Mouse (Mus musculus): ENCODE data around the gene Pdzd4. TPM values are rescaled to one million over a fixed set of nuclear protein-coding genes. Genes with fewer than 3 reads are reported as not detected.

Pdzd4 gene
- 1.1 and 1.7 TPM in 2 replicates for polyA plus RNA-seq (2014; fragmentation: Nextera tagmentation; extraction: Ambion mirVana)

- Histone ChIP-seq H3K4me3 (ENCODE audit: low read depth, low read length) (peak within 1 kb of the TSS; percentile 54), H3K4me1 (ENCODE audit: control insufficient read depth, insufficient read depth, low read length) (no peaks in the 10 kb centered on the region), H3K9ac (ENCODE audit: low read length) (peak within 1 kb of the TSS; percentile 72), H3K27me3 (ENCODE audit: control insufficient read depth, insufficient read depth, low read length) (0 out of 2 replicates have a peak, but pooled peaks cover 2% of the 10 kb centered on the region), H3K9me3 (ENCODE audit: control insufficient read depth, low read length) (no peaks in the 10 kb centered on the region), H3K4me2 (ENCODE audit: low read depth) (peak within 1 kb of the TSS; percentile 65), H3K36me3 (ENCODE audit: control insufficient read depth, insufficient read depth, low read length) (no peaks in the 10 kb centered on the region), H3K27ac (ENCODE audit: low read depth, low read length) (0 out of 2 replicates have a peak within 1 kb of the TSS, but pooled peaks have one; percentile 53)
- WGBS: 14% methylated on average over 55 of the region's 84 CpGs
- peak; percentile 81 for ATAC-seq (ENCODE audit: insufficient read depth, low FRiP score, low TSS enrichment)
- DNase-seq (ENCODE audit: low spot score): peak; percentile 79
Observed at GRCm38 (mm10) chrX:73824185-73825151, at the start of gene Pdzd4. Pdzd4 (minus strand) TSS chrX:73824969.

- WGBS: 58% methylated on average over 1 of the region's 1 CpGs
- no peak for ATAC-seq (ENCODE audit: insufficient read depth, low FRiP score, low TSS enrichment)
- no peak overlapping the region for H3K9ac ChIP-seq (ENCODE audit: low read length)
Observed at GRCm38 (mm10) chrX:73871956-73872355, 47.2 kb upstream of the Pdzd4 start.

GRCm38 (mm10) chrX:73871474-73871873 lies 46.7 kb upstream of the Pdzd4 start:
- H3K4me2 ChIP-seq (ENCODE audit: low read depth): no peak overlapping the region
- H3K9me3 ChIP-seq (ENCODE audit: control insufficient read depth, low read length): no peaks in the 10 kb centered on the region
- no peak overlapping the region for H3K9ac ChIP-seq (ENCODE audit: low read length)
- no peak overlapping the region for H3K27ac ChIP-seq (ENCODE audit: low read depth, low read length)
- H3K36me3 ChIP-seq (ENCODE audit: control insufficient read depth, insufficient read depth, low read length): no peaks in the 10 kb centered on the region
- DNase-seq (ENCODE audit: low spot score) (no peak), ATAC-seq (ENCODE audit: insufficient read depth, low FRiP score, low TSS enrichment) (no peak)
- no peaks in the 10 kb centered on the region for H3K27me3 ChIP-seq (ENCODE audit: control insufficient read depth, insufficient read depth, low read length)
- H3K4me1 ChIP-seq (ENCODE audit: control insufficient read depth, insufficient read depth, low read length): no peaks in the 10 kb centered on the region
- no peak overlapping the region for H3K4me3 ChIP-seq (ENCODE audit: low read depth, low read length)

More at GRCm38 (mm10) chrX:73871956-73872355, 47.2 kb upstream of the Pdzd4 start:
- no peak overlapping the region for H3K4me2 ChIP-seq (ENCODE audit: low read depth)
- H3K4me1 ChIP-seq (ENCODE audit: control insufficient read depth, insufficient read depth, low read length): no peaks in the 10 kb centered on the region
- H3K4me3 ChIP-seq (ENCODE audit: low read depth, low read length): no peak overlapping the region
- no peak overlapping the region for H3K27ac ChIP-seq (ENCODE audit: low read depth, low read length)
- no peaks in the 10 kb centered on the region for H3K27me3 ChIP-seq (ENCODE audit: control insufficient read depth, insufficient read depth, low read length)
- H3K36me3 ChIP-seq (ENCODE audit: control insufficient read depth, insufficient read depth, low read length): no peaks in the 10 kb centered on the region
- DNase-seq (ENCODE audit: low spot score): no peak
- H3K9me3 ChIP-seq (ENCODE audit: control insufficient read depth, low read length): no peaks in the 10 kb centered on the region

GRCm38 (mm10) chrX:73869334-73869733 lies 44.6 kb upstream of the Pdzd4 start:
- H3K36me3 ChIP-seq (ENCODE audit: control insufficient read depth, insufficient read depth, low read length): no peaks in the 10 kb centered on the region
- 19% methylated on average over 5 of the region's 5 CpGs for WGBS

GRCm38 (mm10) chrX:73867852-73868251 lies 43.1 kb upstream of the Pdzd4 start:
- Histone ChIP-seq H3K4me2 (ENCODE audit: low read depth) (no peak overlapping the region), H3K36me3 (ENCODE audit: control insufficient read depth, insufficient read depth, low read length) (no peaks in the 10 kb centered on the region), H3K27ac (ENCODE audit: low read depth, low read length) (no peak overlapping the region), H3K4me1 (ENCODE audit: control insufficient read depth, insufficient read depth, low read length) (no peaks in the 10 kb centered on the region), H3K4me3 (ENCODE audit: low read depth, low read length) (no peak overlapping the region), H3K9ac (ENCODE audit: low read length) (no peak overlapping the region), H3K27me3 (ENCODE audit: control insufficient read depth, insufficient read depth, low read length) (no peaks in the 10 kb centered on the region), H3K9me3 (ENCODE audit: control insufficient read depth, low read length) (no peaks in the 10 kb centered on the region)
- 62% methylated on average over 1 of the region's 1 CpGs for WGBS
- DNase-seq (ENCODE audit: low spot score) (no peak), ATAC-seq (ENCODE audit: insufficient read depth, low FRiP score, low TSS enrichment) (no peak)

More at GRCm38 (mm10) chrX:73869334-73869733, 44.6 kb upstream of the Pdzd4 start:
- Histone ChIP-seq H3K27ac (ENCODE audit: low read depth, low read length) (no peak overlapping the region), H3K4me1 (ENCODE audit: control insufficient read depth, insufficient read depth, low read length) (no peaks in the 10 kb centered on the region), H3K9me3 (ENCODE audit: control insufficient read depth, low read length) (no peaks in the 10 kb centered on the region), H3K27me3 (ENCODE audit: control insufficient read depth, insufficient read depth, low read length) (no peaks in the 10 kb centered on the region), H3K4me3 (ENCODE audit: low read depth, low read length) (no peak overlapping the region), H3K9ac (ENCODE audit: low read length) (no peak overlapping the region), H3K4me2 (ENCODE audit: low read depth) (no peak overlapping the region)
- ATAC-seq (ENCODE audit: insufficient read depth, low FRiP score, low TSS enrichment) (no peak), DNase-seq (ENCODE audit: low spot score) (peak; percentile 34)

- ATAC-seq (ENCODE audit: insufficient read depth, low FRiP score, low TSS enrichment) (no peak), DNase-seq (ENCODE audit: low spot score) (no peak)
- Histone ChIP-seq H3K27ac (ENCODE audit: low read depth, low read length) (no peak overlapping the region), H3K9me3 (ENCODE audit: control insufficient read depth, low read length) (no peaks in the 10 kb centered on the region), H3K4me1 (ENCODE audit: control insufficient read depth, insufficient read depth, low read length) (no peaks in the 10 kb centered on the region), H3K27me3 (ENCODE audit: control insufficient read depth, insufficient read depth, low read length) (no peaks in the 10 kb centered on the region), H3K4me2 (ENCODE audit: low read depth) (no peak overlapping the region), H3K36me3 (ENCODE audit: control insufficient read depth, insufficient read depth, low read length) (no peaks in the 10 kb centered on the region), H3K9ac (ENCODE audit: low read length) (no peak overlapping the region), H3K4me3 (ENCODE audit: low read depth, low read length) (no peak overlapping the region)
- WGBS: 34% methylated on average over 3 of the region's 3 CpGs
Observed at GRCm38 (mm10) chrX:73867256-73867655, 42.5 kb upstream of the Pdzd4 start.

GRCm38 (mm10) chrX:73864692-73865091 lies 39.9 kb upstream of the Pdzd4 start:
- WGBS: 46% methylated on average over 3 of the region's 3 CpGs
- no peaks in the 10 kb centered on the region for H3K36me3 ChIP-seq (ENCODE audit: control insufficient read depth, insufficient read depth, low read length)
- no peak overlapping the region for H3K27ac ChIP-seq (ENCODE audit: low read depth, low read length)
- DNase-seq (ENCODE audit: low spot score) (peak; percentile 44), ATAC-seq (ENCODE audit: insufficient read depth, low FRiP score, low TSS enrichment) (peak; percentile 68)
- no peak overlapping the region for H3K4me3 ChIP-seq (ENCODE audit: low read depth, low read length)
- no peaks in the 10 kb centered on the region for H3K27me3 ChIP-seq (ENCODE audit: control insufficient read depth, insufficient read depth, low read length)
- no peaks in the 10 kb centered on the region for H3K4me1 ChIP-seq (ENCODE audit: control insufficient read depth, insufficient read depth, low read length)
- H3K9me3 ChIP-seq (ENCODE audit: control insufficient read depth, low read length): no peaks in the 10 kb centered on the region
- H3K9ac ChIP-seq (ENCODE audit: low read length): no peak overlapping the region
- H3K4me2 ChIP-seq (ENCODE audit: low read depth): no peak overlapping the region

GRCm38 (mm10) chrX:73855087-73855408 lies 30.3 kb upstream of the Pdzd4 start:
- no peaks in the 10 kb centered on the region for H3K36me3 ChIP-seq (ENCODE audit: control insufficient read depth, insufficient read depth, low read length)
- H3K27ac ChIP-seq (ENCODE audit: low read depth, low read length): no peak overlapping the region
- ATAC-seq (ENCODE audit: insufficient read depth, low FRiP score, low TSS enrichment) (no peak), DNase-seq (ENCODE audit: low spot score) (no peak)
- no peak overlapping the region for H3K9ac ChIP-seq (ENCODE audit: low read length)
- no peaks in the 10 kb centered on the region for H3K4me1 ChIP-seq (ENCODE audit: control insufficient read depth, insufficient read depth, low read length)
- H3K27me3 ChIP-seq (ENCODE audit: control insufficient read depth, insufficient read depth, low read length): no peaks in the 10 kb centered on the region
- no peak overlapping the region for H3K4me3 ChIP-seq (ENCODE audit: low read depth, low read length)
- no peak overlapping the region for H3K4me2 ChIP-seq (ENCODE audit: low read depth)
- H3K9me3 ChIP-seq (ENCODE audit: control insufficient read depth, low read length): no peaks in the 10 kb centered on the region
- WGBS: 88% methylated on average over 3 of the region's 3 CpGs
